Mouse (Mus musculus) CH12.LX (cell line): ENCODE results near the gene Msrb1.

Experiments used
- CTCF ChIP-seq, 2 experiments: IDR thresholded peaks in 1 of 2; conservative IDR thresholded peaks in 1 of 2; 2 replicates each; pipeline ENCODE4 v1.5.1; 2011 to 2012; ENCODE audit warnings: low read depth in 2 of 2, low read length in 2 of 2, improper control_type of control experiment in 1 of 2, inconsistent platforms in 1 of 2, mild to moderate bottlenecking in 1 of 2, moderate library complexity in 1 of 2
- ELF1 ChIP-seq: IDR thresholded peaks from 2 replicates; pipeline ENCODE4 v1.6.1; 2014; ENCODE audit warnings: low read depth, mild to moderate bottlenecking, inconsistent platforms, low read length, improper control_type of control experiment
- EP300 ChIP-seq: IDR thresholded peaks from 2 replicates; pipeline ENCODE4 v1.6.1; 2011; ENCODE audit warnings: low read length, improper control_type of control experiment
- ETS1 ChIP-seq: conservative IDR thresholded peaks from 2 replicates; pipeline ENCODE4 v1.6.1; 2012; ENCODE audit warnings: low read depth, mild to moderate bottlenecking, inconsistent platforms, low read length, improper control_type of control experiment, moderate library complexity
- HCFC1 ChIP-seq: IDR thresholded peaks from 2 replicates; pipeline ENCODE4 v1.6.1; 2012; ENCODE audit warnings: low read depth, mild to moderate bottlenecking, inconsistent platforms, low read length, improper control_type of control experiment
- MAFK ChIP-seq: IDR thresholded peaks from 2 replicates; pipeline ENCODE4 v1.6.1; 2011; ENCODE audit warnings: low read length, improper control_type of control experiment; ENCODE audit not compliant: insufficient replicate concordance
- MAZ ChIP-seq: IDR thresholded peaks from 2 replicates; pipeline ENCODE4 v1.6.1; 2012; ENCODE audit warnings: low read depth, mild to moderate bottlenecking, inconsistent platforms, low read length, improper control_type of control experiment, moderate library complexity
- MXI1 ChIP-seq: IDR thresholded peaks from 2 replicates; pipeline ENCODE4 v1.6.1; 2011; ENCODE audit warnings: mild to moderate bottlenecking, low read depth, low read length, improper control_type of control experiment
- POLR2A ChIP-seq: IDR thresholded peaks from 2 replicates; pipeline ENCODE4 v1.6.1; 2011; ENCODE audit warnings: low read depth, mild to moderate bottlenecking, improper control_type of control experiment, low read length
- POLR2AphosphoS2 ChIP-seq: IDR thresholded peaks from 2 replicates; pipeline ENCODE4 v1.6.1; 2011; ENCODE audit warnings: low read depth, low read length, improper control_type of control experiment
- RCOR1 ChIP-seq: conservative IDR thresholded peaks from 2 replicates; pipeline ENCODE4 v1.6.1; 2012; ENCODE audit warnings: low read depth, mild to moderate bottlenecking, inconsistent platforms, low read length, improper control_type of control experiment
- SIN3A ChIP-seq: IDR thresholded peaks from 2 replicates; pipeline ENCODE4 v1.6.1; 2012; ENCODE audit warnings: low read length, improper control_type of control experiment, inconsistent platforms
- TCF12 ChIP-seq: IDR thresholded peaks from 2 replicates; pipeline ENCODE4 v1.6.1; 2014; ENCODE audit warnings: low read depth, mild to moderate bottlenecking, inconsistent platforms, low read length, improper control_type of control experiment

- no peak for TF ChIP-seq CTCF (conservative IDR thresholded peaks at IDR 0.05 in 1 of 2, IDR thresholded peaks at IDR 0.05 in 1 of 2; ENCODE audit: low read depth in 2 of 2, low read length in 2 of 2)
- TF ChIP-seq MAZ, result no peak
- no peak for TF ChIP-seq POLR2A
- no peak for TF ChIP-seq RCOR1
- TF ChIP-seq MAFK, result no peak
- TF ChIP-seq POLR2AphosphoS2, result no peak
- no peak for TF ChIP-seq TCF12
- no peak for TF ChIP-seq MXI1
- TF ChIP-seq ELF1, result no peak
- TF ChIP-seq HCFC1, result no peak
- TF ChIP-seq EP300, result no peak
- TF ChIP-seq SIN3A, result no peak
- no peak for TF ChIP-seq ETS1
Observed at GRCm38 (mm10) chr17:24723881-24724180, 12.6 kb upstream of the Msrb1 start.
